Mouse (Mus musculus) v-Abl transformed pro-B cells (cell line): ENCODE results near the gene Dpm2.

Experiments used
- in situ Hi-C, 2 experiments: fragments of 400-800 bp; cut with MboI; formaldehyde crosslinking; loops; one replicate each; pipeline ENCODE4 v1.15.1; 2025; ENCODE audit not compliant: unreplicated experiment in 2 of 2

The Dpm2 gene

GRCm38 (mm10) chr2:32570698-32571494 is at the start of gene Dpm2:
Gene Dpm2, plus strand, starts transcription at chr2:32570858.
- in situ Hi-C loops = no loop called here

- in situ Hi-C loops = no loop called here
These were observed 46.1 kb upstream of the Dpm2 start for GRCm38 (mm10) chr2:32524536-32525031.

- in situ Hi-C loops = no loop called here
These were observed 44.8 kb upstream of the Dpm2 start for GRCm38 (mm10) chr2:32525816-32526215.

GRCm38 (mm10) chr2:32527468-32527966 is 43.1 kb upstream of the Dpm2 start:
- in situ Hi-C loops = no loop called here

GRCm38 (mm10) chr2:32528326-32528725 is 42.3 kb upstream of the Dpm2 start:
- in situ Hi-C loops = no loop called here

GRCm38 (mm10) chr2:32530479-32530878 is 40.2 kb upstream of the Dpm2 start:
- in situ Hi-C loops = loop anchor here in 1 of 2 experiments (5.0 kb wide), 1 partner anchor 37 kb away; no protein-coding TSS in a partner anchor

- in situ Hi-C loops = loop anchor here in 1 of 2 experiments (5.0 kb wide), 1 partner anchor 34 kb away; no protein-coding TSS in a partner anchor
These were observed 37.5 kb upstream of the Dpm2 start for GRCm38 (mm10) chr2:32533163-32533562.

GRCm38 (mm10) chr2:32534061-32534732 is 36.5 kb upstream of the Dpm2 start:
- in situ Hi-C loops = loop anchor here in 1 of 2 experiments (5.0 kb wide), 1 partner anchor 33 kb away; no protein-coding TSS in a partner anchor

- in situ Hi-C loops = loop anchor here in 1 of 2 experiments (5.0 kb wide), 1 partner anchor 32 kb away; no protein-coding TSS in a partner anchor
These were observed 35.8 kb upstream of the Dpm2 start, which contains the start of gene Fam102a for GRCm38 (mm10) chr2:32534733-32535471. Gene Fam102a, plus strand, starts transcription at chr2:32535332.

- in situ Hi-C loops = no loop called here
These were observed 35.1 kb upstream of the Dpm2 start for GRCm38 (mm10) chr2:32535501-32535991.

GRCm38 (mm10) chr2:32536086-32536633 is 34.5 kb upstream of the Dpm2 start:
- in situ Hi-C loops = no loop called here

GRCm38 (mm10) chr2:32536634-32537359 is 33.9 kb upstream of the Dpm2 start:
- in situ Hi-C loops = no loop called here

GRCm38 (mm10) chr2:32537360-32537905 is 33.2 kb upstream of the Dpm2 start:
- in situ Hi-C loops = no loop called here

GRCm38 (mm10) chr2:32537941-32538340 is 32.7 kb upstream of the Dpm2 start:
- in situ Hi-C loops = no loop called here

GRCm38 (mm10) chr2:32538461-32538860 is 32.2 kb upstream of the Dpm2 start:
- in situ Hi-C loops = no loop called here

- in situ Hi-C loops = no loop called here
These were observed 31.1 kb upstream of the Dpm2 start for GRCm38 (mm10) chr2:32539452-32539981.

- in situ Hi-C loops = no loop called here
These were observed 29.2 kb upstream of the Dpm2 start for GRCm38 (mm10) chr2:32541333-32541908.

- in situ Hi-C loops = no loop called here
These were observed 28.6 kb upstream of the Dpm2 start for GRCm38 (mm10) chr2:32541986-32542573.
